Mouse (Mus musculus): Measurements from ENCODE around the gene Heg1.

DNA sequence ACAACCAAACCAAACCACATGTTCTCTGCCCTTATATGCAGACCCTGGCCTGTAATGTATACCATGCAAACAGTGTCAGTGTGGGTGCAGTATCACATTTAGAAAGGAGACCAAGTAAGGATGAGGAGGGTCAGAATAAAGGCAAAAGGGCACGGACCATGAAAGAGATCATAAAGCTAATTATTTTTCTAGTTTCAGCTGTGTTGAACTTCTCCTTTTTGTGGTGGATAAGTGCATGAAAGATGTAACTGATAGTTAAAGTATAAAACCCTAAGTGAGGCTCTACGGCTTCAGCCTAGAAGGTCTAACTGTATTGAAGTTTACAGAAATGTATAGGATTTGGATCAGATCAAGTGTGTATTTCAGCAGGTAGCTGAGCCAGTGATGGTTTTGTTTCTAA, 63.8 kb downstream of the Heg1 start:
- TF ChIP-seq CTCF (IDR thresholded peaks at IDR 0.05; ENCODE audit: borderline replicate concordance, extremely low read depth, insufficient read depth, insufficient read length) (no peak), POLR2A (IDR thresholded peaks at IDR 0.05; ENCODE audit: borderline replicate concordance, extremely low read depth, insufficient read depth, insufficient read length, poor library complexity, severe bottlenecking) (no peak)
